Mouse (Mus musculus) myocyte (in vitro differentiated cells): ENCODE results near the gene Yars. TPM values are rescaled to one million over a fixed set of nuclear protein-coding genes. Genes with fewer than 3 reads are reported as not detected.

Experiments used
- H3K27me3 ChIP-seq: one replicate; pipeline ENCODE4 v1.6.1; 2011; ENCODE audit not compliant: control insufficient read depth, insufficient read depth, insufficient read length
- H3K36me3 ChIP-seq: one replicate; pipeline ENCODE4 v1.6.1; 2011; ENCODE audit not compliant: control insufficient read depth, insufficient read depth
- H3K4me2 ChIP-seq: one replicate; pipeline ENCODE4 v1.6.1; 2011; ENCODE audit warnings: low read depth, control low read depth
- H3K4me3 ChIP-seq: one replicate; pipeline ENCODE4 v1.5.1; 2011; ENCODE audit warnings: mild to moderate bottlenecking, control low read depth, moderate library complexity
- H3K79me2 ChIP-seq: one replicate; pipeline ENCODE4 v1.6.1; 2011; ENCODE audit not compliant: control insufficient read depth, insufficient read depth
- H3ac ChIP-seq: one replicate; pipeline ENCODE4 v1.6.1; 2011; ENCODE audit not compliant: control insufficient read depth, insufficient read length
- CEBPB ChIP-seq: IDR thresholded peaks from 2 replicates; pipeline ENCODE4 v1.6.1; 2011; ENCODE audit warnings: mild to moderate bottlenecking, moderate library complexity; ENCODE audit not compliant: poor library complexity, insufficient read depth, severe bottlenecking
- E2F4 ChIP-seq: IDR thresholded peaks from one replicate; pipeline ENCODE4 v1.6.1; 2011; ENCODE audit warnings: mild to moderate bottlenecking, control low read depth, moderate library complexity; ENCODE audit not compliant: insufficient read depth
- MAX ChIP-seq: IDR thresholded peaks from one replicate; pipeline ENCODE4 v1.6.1; 2011; ENCODE audit warnings: low read depth, mild to moderate bottlenecking, control low read depth
- MYOD1 ChIP-seq, 3 experiments: IDR thresholded peaks; one replicate each; pipeline ENCODE4 v1.6.1; 2011; ENCODE audit warnings: control low read depth in 2 of 3, low read depth in 2 of 3, mild to moderate bottlenecking in 2 of 3, moderate library complexity in 1 of 3; ENCODE audit not compliant: insufficient read length in 2 of 3, control insufficient read depth in 1 of 3
- MYOG ChIP-seq, 3 experiments: IDR thresholded peaks; one replicate each; pipeline ENCODE4 v1.6.1; 2011; ENCODE audit warnings: control low read depth in 2 of 3, low read depth in 2 of 3, mild to moderate bottlenecking in 2 of 3; ENCODE audit not compliant: insufficient read length in 2 of 3, control insufficient read depth in 1 of 3, insufficient read depth in 1 of 3
- POLR2A ChIP-seq: IDR thresholded peaks from one replicate; pipeline ENCODE4 v1.6.1; 2011; ENCODE audit warnings: low read depth, mild to moderate bottlenecking, control low read depth, moderate library complexity; ENCODE audit not compliant: insufficient read length
- POLR2AphosphoS2 ChIP-seq: IDR thresholded peaks from one replicate; pipeline ENCODE4 v1.6.1; 2011; ENCODE audit warnings: low read depth, control low read depth; ENCODE audit not compliant: insufficient read length
- REST ChIP-seq: IDR thresholded peaks from one replicate; pipeline ENCODE4 v1.6.1; 2011; ENCODE audit warnings: mild to moderate bottlenecking, control low read depth, moderate library complexity; ENCODE audit not compliant: insufficient read depth, insufficient read length
- SRF ChIP-seq: IDR thresholded peaks from one replicate; pipeline ENCODE4 v1.6.1; 2011; ENCODE audit warnings: low read depth; ENCODE audit not compliant: control insufficient read depth, insufficient read length
- TCF12 ChIP-seq: IDR thresholded peaks from one replicate; pipeline ENCODE4 v1.6.1; 2011; ENCODE audit warnings: mild to moderate bottlenecking, control low read depth; ENCODE audit not compliant: poor library complexity, insufficient read depth, severe bottlenecking
- TCF3 ChIP-seq: IDR thresholded peaks from one replicate; pipeline ENCODE4 v1.6.1; 2011; ENCODE audit warnings: low read depth, control low read depth; ENCODE audit not compliant: insufficient read length
- USF1 ChIP-seq: IDR thresholded peaks from one replicate; pipeline ENCODE4 v1.6.1; 2011; ENCODE audit warnings: low read depth, mild to moderate bottlenecking, control low read depth, moderate library complexity
- polyA plus RNA-seq: library from polyadenylated mRNA; unstranded; fragments of >200 nt; fragmentation: generic; extraction: Trizol; gene quantifications from one replicate; pipeline ENCODE4 v1.2.1, GENCODE M21; 2012; ENCODE audit warnings: missing spikeins

Gene Yars
- polyA plus RNA-seq, 1 experiment: 183 TPM

DNA sequence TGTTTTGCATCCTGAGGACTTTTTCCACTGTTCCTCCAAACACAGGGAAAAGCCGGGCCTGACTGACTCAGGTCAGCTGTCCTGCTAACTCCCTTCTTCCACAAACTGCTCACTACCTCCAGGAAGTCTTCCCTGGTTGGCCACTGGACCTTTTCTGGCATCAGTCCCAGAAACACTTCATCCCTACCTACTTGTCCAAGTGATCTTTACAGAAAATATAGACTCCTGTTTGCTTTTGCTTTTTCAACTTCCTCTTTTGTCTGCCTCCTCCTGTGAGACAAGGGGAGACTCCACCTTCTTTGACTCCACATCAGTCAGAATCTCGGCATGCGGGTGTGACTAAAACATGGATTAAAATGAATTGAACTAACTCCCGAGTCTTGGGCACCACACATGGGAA is 55.2 kb downstream of the Yars start:
- Histone ChIP-seq H3K79me2 (peaks cover 82% of the 10 kb centered on the region), H3ac (no peak overlapping the region), H3K27me3 (no peaks in the 10 kb centered on the region), H3K36me3 (no peaks in the 10 kb centered on the region), H3K4me3 (peak overlapping the region; percentile 74), H3K4me2 (peak overlapping the region; percentile 100)
- TF ChIP-seq POLR2A (no peak), SRF (no peak), POLR2AphosphoS2 (no peak), USF1 (no peak), TCF3 (no peak), MYOG (IDR thresholded peaks at IDR 0.05; ENCODE audit: control insufficient read depth in 1 of 3, insufficient read depth in 1 of 3, insufficient read length in 2 of 3, low read depth in 2 of 3) (no peak), TCF12 (no peak), REST (no peak), MAX (no peak), MYOD1 (IDR thresholded peaks at IDR 0.05; ENCODE audit: control insufficient read depth in 1 of 3, insufficient read length in 2 of 3, low read depth in 2 of 3) (no peak), E2F4 (no peak), CEBPB (no peak)

- Histone ChIP-seq H3K27me3 (no peaks in the 10 kb centered on the region), H3ac (no peak overlapping the region), H3K36me3 (no peaks in the 10 kb centered on the region), H3K79me2 (peaks cover 64% of the 10 kb centered on the region), H3K4me2 (peak overlapping the region; percentile 100), H3K4me3 (peak overlapping the region; percentile 74)
- TF ChIP-seq POLR2AphosphoS2 (no peak), MYOG (IDR thresholded peaks at IDR 0.05; ENCODE audit: control insufficient read depth in 1 of 3, insufficient read depth in 1 of 3, insufficient read length in 2 of 3, low read depth in 2 of 3) (no peak), TCF12 (no peak), REST (no peak), MYOD1 (IDR thresholded peaks at IDR 0.05; ENCODE audit: control insufficient read depth in 1 of 3, insufficient read length in 2 of 3, low read depth in 2 of 3) (no peak), E2F4 (no peak), TCF3 (no peak), CEBPB (no peak), MAX (no peak)
Measured at GRCm38 (mm10) chr4:129246360-129247301, 57.1 kb downstream of the Yars start.

DNA sequence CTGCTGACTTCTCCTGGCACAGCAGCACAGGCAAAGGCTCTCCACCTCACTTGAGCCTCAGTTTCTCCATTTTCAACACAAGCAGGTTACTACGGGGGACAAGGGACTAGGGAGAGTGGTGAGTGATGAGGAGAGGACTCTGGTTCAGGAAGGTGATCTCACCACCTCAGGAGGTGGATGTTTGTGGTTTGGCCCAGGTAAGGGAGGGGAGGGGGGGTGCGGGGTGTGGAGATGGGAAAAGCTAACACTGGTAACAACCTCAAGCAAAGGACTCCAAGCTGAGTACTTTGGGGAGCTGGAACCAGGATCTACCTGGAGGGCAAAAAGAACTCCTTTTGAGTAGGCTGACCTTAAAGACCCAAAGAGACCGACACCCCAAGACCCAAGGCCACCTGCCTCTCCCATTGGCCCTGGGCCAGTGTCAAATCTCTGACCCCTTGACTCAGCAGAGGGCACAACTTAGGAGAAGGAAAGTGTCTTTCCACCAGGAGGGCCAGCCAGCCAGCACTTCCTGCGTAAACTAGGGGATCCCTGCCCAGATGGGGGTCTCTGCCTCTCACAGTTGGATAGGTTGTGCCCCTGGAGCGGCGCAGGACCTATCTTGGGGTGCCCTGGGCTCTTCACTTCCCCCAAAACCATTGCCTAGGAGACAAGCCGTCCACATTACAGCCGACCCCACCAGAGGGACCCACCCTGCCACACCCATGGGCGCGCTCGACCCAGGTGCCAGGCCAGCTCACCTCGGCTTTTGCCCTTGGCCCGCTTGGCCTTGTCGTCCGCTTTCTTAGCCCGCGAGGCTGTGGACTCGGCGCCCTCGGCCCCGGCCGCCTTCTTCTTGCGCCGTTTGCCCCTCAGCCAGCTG is 58.1 kb downstream of the Yars start:
- Histone ChIP-seq H3K4me2 (peak overlapping the region; percentile 100), H3K4me3 (peak overlapping the region; percentile 74), H3K79me2 (peaks cover 54% of the 10 kb centered on the region), H3K36me3 (no peaks in the 10 kb centered on the region), H3K27me3 (no peaks in the 10 kb centered on the region), H3ac (peak overlapping the region; percentile 40)
- TF ChIP-seq MYOD1 (IDR thresholded peaks at IDR 0.05; ENCODE audit: control insufficient read depth in 1 of 3, insufficient read length in 2 of 3, low read depth in 2 of 3) (peak in 1 of 3 experiments; percentile 56), TCF3 (no peak), MYOG (IDR thresholded peaks at IDR 0.05; ENCODE audit: control insufficient read depth in 1 of 3, insufficient read depth in 1 of 3, insufficient read length in 2 of 3, low read depth in 2 of 3) (peak in 1 of 3 experiments; percentile 19)

- H3K79me2 ChIP-seq: peaks cover 47% of the 10 kb centered on the region
- peak overlapping the region; percentile 40 for H3ac ChIP-seq
- no peaks in the 10 kb centered on the region for H3K27me3 ChIP-seq
- TF ChIP-seq POLR2A: peak; percentile 42
- TF ChIP-seq MYOG (IDR thresholded peaks at IDR 0.05; ENCODE audit: control insufficient read depth in 1 of 3, insufficient read depth in 1 of 3, insufficient read length in 2 of 3, low read depth in 2 of 3): peak in 1 of 3 experiments; percentile 2
- no peak for TF ChIP-seq REST
- TF ChIP-seq E2F4: no peak
- H3K4me2 ChIP-seq: peak overlapping the region; percentile 100
- no peaks in the 10 kb centered on the region for H3K36me3 ChIP-seq
- peak overlapping the region; percentile 74 for H3K4me3 ChIP-seq
Measured at GRCm38 (mm10) chr4:129248243-129248767, 58.7 kb downstream of the Yars start.
